Mouse (Mus musculus): ENCODE measurements at regions not wholly inside any gene's neighbourhood (a gene's known extent, or its start where the extent isn't known, plus 50 kb on each side); places are given as distances from the start of the nearest gene placed in this dataset.

- H3K4me1 ChIP-seq (replicated peaks): no peaks in the 10 kb centered on the region
- H3K27me3 ChIP-seq: no peaks in the 10 kb centered on the region
- no peak overlapping the region for H3K4me2 ChIP-seq
- 84% methylated on average over 3 of the region's 3 CpGs for whole genome bisulfite sequencing
- no peak overlapping the region for H3K27ac ChIP-seq
- no peaks in the 10 kb centered on the region for H3K36me3 ChIP-seq
- no peak overlapping the region for H3K4me3 ChIP-seq (replicated peaks)
- ATAC-seq (ENCODE audit: insufficient number of reproducible peaks, insufficient read depth, low FRiP score, low TSS enrichment, low read depth): no peak
- H3K9me3 ChIP-seq: no peaks in the 10 kb centered on the region
- H3K9ac ChIP-seq (replicated peaks): no peak overlapping the region
Measured at GRCm38 (mm10) chr3:79996803-79997202, 112.5 kb downstream of the Fam198b start.

GRCm38 (mm10) chr3:80002335-80002734, 118.0 kb downstream of the Fam198b start:
- H3K4me1 ChIP-seq (replicated peaks): 0 out of 2 replicates have a peak, but pooled peaks cover 2% of the 10 kb centered on the region
- no peak overlapping the region for H3K4me3 ChIP-seq (replicated peaks)
- ATAC-seq (ENCODE audit: insufficient number of reproducible peaks, insufficient read depth, low FRiP score, low TSS enrichment, low read depth): no peak
- no peaks in the 10 kb centered on the region for H3K27me3 ChIP-seq
- H3K27ac ChIP-seq: no peak overlapping the region
- H3K4me2 ChIP-seq: no peak overlapping the region
- 91% methylated on average over 6 of the region's 6 CpGs for WGBS
- H3K36me3 ChIP-seq: no peaks in the 10 kb centered on the region
- no peak overlapping the region for H3K9ac ChIP-seq (replicated peaks)
- no peaks in the 10 kb centered on the region for H3K9me3 ChIP-seq

GRCm38 (mm10) chr3:80003300-80004090, 119.2 kb downstream of the Fam198b start:
- ATAC-seq (ENCODE audit: insufficient number of reproducible peaks, insufficient read depth, low FRiP score, low TSS enrichment, low read depth): no peak
- no peak overlapping the region for H3K27ac ChIP-seq
- H3K9me3 ChIP-seq: no peaks in the 10 kb centered on the region
- 54% methylated on average over 5 of the region's 5 CpGs for WGBS
- no peak overlapping the region for H3K4me2 ChIP-seq
- H3K36me3 ChIP-seq: no peaks in the 10 kb centered on the region
- no peak overlapping the region for H3K9ac ChIP-seq (replicated peaks)
- 0 out of 2 replicates have a peak, but pooled peaks cover 2% of the 10 kb centered on the region for H3K4me1 ChIP-seq (replicated peaks)
- H3K27me3 ChIP-seq: no peaks in the 10 kb centered on the region
- H3K4me3 ChIP-seq (replicated peaks): no peak overlapping the region

- Histone ChIP-seq H3K36me3 (no peaks in the 10 kb centered on the region), H3K4me2 (no peak overlapping the region), H3K9ac (replicated peaks) (no peak overlapping the region), H3K4me3 (replicated peaks) (no peak overlapping the region), H3K4me1 (replicated peaks) (0 out of 2 replicates have a peak, but pooled peaks cover 2% of the 10 kb centered on the region), H3K27me3 (no peaks in the 10 kb centered on the region), H3K9me3 (no peaks in the 10 kb centered on the region), H3K27ac (no peak overlapping the region)
- 71% methylated on average over 3 of the region's 3 CpGs for WGBS
- no peak for ATAC-seq (ENCODE audit: insufficient number of reproducible peaks, insufficient read depth, low FRiP score, low TSS enrichment, low read depth)
Measured at GRCm38 (mm10) chr3:80004556-80004955, 120.2 kb downstream of the Fam198b start.

- Histone ChIP-seq H3K27me3 (no peaks in the 10 kb centered on the region), H3K27ac (no peak overlapping the region), H3K4me2 (no peak overlapping the region), H3K4me1 (replicated peaks) (0 out of 2 replicates have a peak, but pooled peaks cover 2% of the 10 kb centered on the region), H3K36me3 (no peaks in the 10 kb centered on the region), H3K9ac (replicated peaks) (no peak overlapping the region), H3K9me3 (no peaks in the 10 kb centered on the region), H3K4me3 (replicated peaks) (no peak overlapping the region)
- ATAC-seq (ENCODE audit: insufficient number of reproducible peaks, insufficient read depth, low FRiP score, low TSS enrichment, low read depth): no peak
- 71% methylated on average over 3 of the region's 3 CpGs for WGBS
Measured at GRCm38 (mm10) chr3:80004966-80005365, 120.6 kb downstream of the Fam198b start.

- Histone ChIP-seq H3K9me3 (no peaks in the 10 kb centered on the region), H3K27me3 (no peaks in the 10 kb centered on the region), H3K4me1 (replicated peaks) (0 out of 2 replicates have a peak, but pooled peaks cover 2% of the 10 kb centered on the region), H3K4me3 (replicated peaks) (no peak overlapping the region), H3K9ac (replicated peaks) (no peak overlapping the region), H3K27ac (no peak overlapping the region), H3K4me2 (no peak overlapping the region), H3K36me3 (no peaks in the 10 kb centered on the region)
- no peak for ATAC-seq (ENCODE audit: insufficient number of reproducible peaks, insufficient read depth, low FRiP score, low TSS enrichment, low read depth)
- WGBS: 93% methylated on average over 5 of the region's 5 CpGs
Measured at GRCm38 (mm10) chr3:80005371-80005770, 121.0 kb downstream of the Fam198b start.

GRCm38 (mm10) chr3:80006263-80006662, 121.9 kb downstream of the Fam198b start:
- no peak overlapping the region for H3K4me2 ChIP-seq
- H3K9ac ChIP-seq (replicated peaks): no peak overlapping the region
- 91% methylated on average over 5 of the region's 5 CpGs for WGBS
- H3K36me3 ChIP-seq: no peaks in the 10 kb centered on the region
- H3K4me3 ChIP-seq (replicated peaks): no peak overlapping the region
- no peak for ATAC-seq (ENCODE audit: insufficient number of reproducible peaks, insufficient read depth, low FRiP score, low TSS enrichment, low read depth)
- no peak overlapping the region for H3K27ac ChIP-seq
- H3K9me3 ChIP-seq: no peaks in the 10 kb centered on the region
- H3K27me3 ChIP-seq: no peaks in the 10 kb centered on the region
- 0 out of 2 replicates have a peak, but pooled peaks cover 2% of the 10 kb centered on the region for H3K4me1 ChIP-seq (replicated peaks)

GRCm38 (mm10) chr3:80007006-80007405, 122.7 kb downstream of the Fam198b start:
- Histone ChIP-seq H3K9ac (replicated peaks) (no peak overlapping the region), H3K4me3 (replicated peaks) (no peak overlapping the region), H3K36me3 (no peaks in the 10 kb centered on the region), H3K27me3 (no peaks in the 10 kb centered on the region), H3K4me2 (no peak overlapping the region), H3K9me3 (no peaks in the 10 kb centered on the region), H3K4me1 (replicated peaks) (0 out of 2 replicates have a peak, but pooled peaks cover 2% of the 10 kb centered on the region), H3K27ac (no peak overlapping the region)
- 71% methylated on average over 4 of the region's 4 CpGs for WGBS
- no peak for ATAC-seq (ENCODE audit: insufficient number of reproducible peaks, insufficient read depth, low FRiP score, low TSS enrichment, low read depth)

- 0 out of 2 replicates have a peak, but pooled peaks cover 2% of the 10 kb centered on the region for H3K4me1 ChIP-seq (replicated peaks)
- no peaks in the 10 kb centered on the region for H3K9me3 ChIP-seq
- WGBS: 93% methylated on average over 1 of the region's 1 CpGs
- H3K4me3 ChIP-seq (replicated peaks): no peak overlapping the region
- H3K27me3 ChIP-seq: no peaks in the 10 kb centered on the region
- H3K9ac ChIP-seq (replicated peaks): no peak overlapping the region
- no peaks in the 10 kb centered on the region for H3K36me3 ChIP-seq
- no peak overlapping the region for H3K27ac ChIP-seq
- no peak overlapping the region for H3K4me2 ChIP-seq
- ATAC-seq (ENCODE audit: insufficient number of reproducible peaks, insufficient read depth, low FRiP score, low TSS enrichment, low read depth): no peak
Measured at GRCm38 (mm10) chr3:80009275-80009674, 124.9 kb downstream of the Fam198b start.

GRCm38 (mm10) chr3:80025795-80026194, 141.5 kb downstream of the Fam198b start:
- Histone ChIP-seq H3K9me3 (no peaks in the 10 kb centered on the region), H3K4me1 (replicated peaks) (no peaks in the 10 kb centered on the region), H3K4me3 (replicated peaks) (no peak overlapping the region), H3K4me2 (no peak overlapping the region), H3K36me3 (no peaks in the 10 kb centered on the region), H3K27me3 (no peaks in the 10 kb centered on the region), H3K9ac (replicated peaks) (no peak overlapping the region), H3K27ac (no peak overlapping the region)
- no peak for ATAC-seq (ENCODE audit: insufficient number of reproducible peaks, insufficient read depth, low FRiP score, low TSS enrichment, low read depth)
- WGBS: 79% methylated on average over 1 of the region's 1 CpGs

GRCm38 (mm10) chr3:80033071-80033470, 148.7 kb downstream of the Fam198b start:
- H3K4me2 ChIP-seq: no peak overlapping the region
- 63% methylated on average over 3 of the region's 3 CpGs for WGBS
- H3K4me1 ChIP-seq (replicated peaks): no peaks in the 10 kb centered on the region
- H3K36me3 ChIP-seq: no peaks in the 10 kb centered on the region
- H3K27me3 ChIP-seq: no peaks in the 10 kb centered on the region
- no peak overlapping the region for H3K4me3 ChIP-seq (replicated peaks)
- H3K9me3 ChIP-seq: no peaks in the 10 kb centered on the region
- H3K27ac ChIP-seq: no peak overlapping the region
- no peak overlapping the region for H3K9ac ChIP-seq (replicated peaks)
- no peak for ATAC-seq (ENCODE audit: insufficient number of reproducible peaks, insufficient read depth, low FRiP score, low TSS enrichment, low read depth)
